Mouse (Mus musculus) NIH3T3 (cell line): Measurements from ENCODE around the gene Mrps7.

Source experiments
- DNase-seq: peaks from one replicate; pipeline ENCODE4 v3.0.0-alpha.2; 2012; ENCODE audit warnings: low read depth

Gene Mrps7

DNA sequence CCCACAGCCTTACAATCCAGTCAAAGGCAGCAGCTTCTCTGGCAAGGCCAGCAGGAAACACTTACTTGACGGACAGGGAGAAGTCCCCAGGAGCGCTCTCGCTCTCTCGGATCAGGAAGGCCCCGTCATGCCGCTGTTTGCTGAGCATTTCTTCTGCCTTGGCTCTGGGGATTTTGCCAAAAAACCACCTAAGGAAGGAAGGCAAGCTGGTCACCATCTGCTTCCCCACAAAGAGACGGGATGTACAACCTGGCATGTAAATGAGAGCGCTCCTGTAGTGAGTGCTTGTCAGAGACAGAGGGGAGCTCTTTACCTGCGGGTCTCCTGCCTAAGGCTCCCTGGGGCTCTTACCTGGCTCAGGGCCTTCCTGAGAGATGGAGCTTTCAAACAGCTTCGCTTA, 46.0 kb downstream of the Mrps7 start:
- no peak for DNase-seq

DNA sequence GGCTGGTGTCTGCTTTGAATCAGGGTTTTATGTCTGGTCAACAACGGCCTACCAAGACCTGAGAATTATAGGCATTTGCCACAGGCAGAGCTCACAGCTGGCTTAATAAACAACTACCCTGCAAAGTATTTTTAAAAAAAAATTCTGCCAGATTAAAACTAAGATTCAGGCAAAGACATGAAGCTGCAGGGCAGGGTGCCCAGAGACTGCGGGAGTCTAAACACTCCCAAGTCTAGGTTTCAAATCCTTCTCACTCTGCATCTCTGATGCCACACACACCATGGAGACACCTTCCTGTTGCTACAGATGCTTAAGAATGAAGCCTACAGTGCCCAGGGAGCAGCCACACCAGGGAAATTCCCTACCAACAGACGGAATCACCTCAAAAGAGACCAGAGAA, 48.0 kb downstream of the Mrps7 start:
- DNase-seq, result no peak

DNA sequence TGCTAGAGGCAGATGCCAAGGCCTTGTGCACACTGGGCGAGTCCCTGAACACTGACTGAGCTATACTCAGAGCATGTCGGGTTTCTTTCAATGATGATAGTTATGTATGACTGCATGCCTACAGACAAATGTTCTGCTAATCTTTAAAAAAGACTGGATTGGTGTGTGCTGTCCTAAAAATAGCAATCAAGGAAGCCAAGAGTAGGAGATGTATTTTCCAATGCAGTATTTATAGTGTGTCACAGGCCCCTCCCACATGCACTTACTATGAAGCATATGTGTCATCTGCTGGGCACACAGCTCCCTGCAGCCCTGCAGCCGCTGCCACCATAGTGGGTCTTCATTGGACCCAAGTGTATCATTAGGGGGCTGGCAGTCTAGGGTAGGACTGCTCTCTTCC, 49.5 kb downstream of the Mrps7 start:
- peak; percentile 25 for DNase-seq

DNA sequence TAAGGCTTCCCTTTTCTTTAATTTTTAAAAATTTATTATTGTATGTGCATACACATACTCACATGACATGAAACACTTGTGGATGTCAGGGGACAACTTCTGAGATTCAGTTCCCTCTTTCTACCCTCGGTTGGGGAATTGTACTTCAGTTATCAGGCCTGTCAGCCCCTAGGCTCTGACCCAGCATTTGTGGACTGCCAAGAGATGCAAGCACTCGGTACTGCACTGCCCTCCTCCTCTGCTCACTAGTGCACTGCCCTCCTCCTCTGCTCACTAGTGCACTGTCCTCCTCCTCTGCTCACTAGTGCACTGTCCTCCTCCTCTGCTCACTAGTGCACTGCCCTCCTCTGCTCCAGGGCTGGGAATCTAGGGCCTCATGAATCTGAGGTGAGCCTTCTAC, 50.4 kb downstream of the Mrps7 start:
- DNase-seq, result no peak
